Mouse (Mus musculus) spleen, adult 12 weeks (tissue): Measurements from ENCODE around the gene Bach2.

Experiments used
- DNase-seq: peaks from one replicate; pipeline ENCODE4 v3.0.0; 2022; ENCODE audit warnings: low spot score

Gene Bach2

GRCm38 (mm10) chr4:32425641-32426040 is 187.0 kb downstream of the Bach2 start:
- DNase-seq: no peak

GRCm38 (mm10) chr4:32426779-32427577 is 188.4 kb downstream of the Bach2 start:
- no peak for DNase-seq

GRCm38 (mm10) chr4:32428738-32429137 is 190.1 kb downstream of the Bach2 start:
- no peak for DNase-seq

GRCm38 (mm10) chr4:32430136-32430535 is 191.5 kb downstream of the Bach2 start:
- DNase-seq: no peak

- no peak for DNase-seq
Measured at GRCm38 (mm10) chr4:32430981-32431380, 192.4 kb downstream of the Bach2 start.

- DNase-seq: no peak
Measured at GRCm38 (mm10) chr4:32432271-32432781, 193.7 kb downstream of the Bach2 start.

GRCm38 (mm10) chr4:32432945-32433344 is 194.3 kb downstream of the Bach2 start:
- DNase-seq: no peak

GRCm38 (mm10) chr4:32434612-32435011 is 196.0 kb downstream of the Bach2 start:
- no peak for DNase-seq

GRCm38 (mm10) chr4:32439974-32440739 is 201.6 kb downstream of the Bach2 start:
- DNase-seq: no peak

GRCm38 (mm10) chr4:32440740-32441072 is 202.1 kb downstream of the Bach2 start:
- no peak for DNase-seq

GRCm38 (mm10) chr4:32444671-32445196 is 206.1 kb downstream of the Bach2 start:
- DNase-seq: no peak

GRCm38 (mm10) chr4:32447850-32448249 is 209.2 kb downstream of the Bach2 start:
- no peak for DNase-seq

GRCm38 (mm10) chr4:32461986-32462385 is 223.4 kb downstream of the Bach2 start:
- no peak for DNase-seq

GRCm38 (mm10) chr4:32463065-32463464 is 224.5 kb downstream of the Bach2 start:
- DNase-seq: no peak

- DNase-seq: no peak
Measured at GRCm38 (mm10) chr4:32464540-32464939, 225.9 kb downstream of the Bach2 start.

- DNase-seq: no peak
Measured at GRCm38 (mm10) chr4:32466031-32466430, 227.4 kb downstream of the Bach2 start.

- DNase-seq: no peak
Measured at GRCm38 (mm10) chr4:32477977-32478660, 239.5 kb downstream of the Bach2 start.

- no peak for DNase-seq
Measured at GRCm38 (mm10) chr4:32479231-32479630, 240.6 kb downstream of the Bach2 start.

GRCm38 (mm10) chr4:32479801-32480700 is 241.4 kb downstream of the Bach2 start:
- DNase-seq: no peak

- DNase-seq: no peak
Measured at GRCm38 (mm10) chr4:32481366-32482055, 242.9 kb downstream of the Bach2 start.

GRCm38 (mm10) chr4:32482138-32482537 is 243.5 kb downstream of the Bach2 start:
- DNase-seq: no peak
